Mouse (Mus musculus) liver, adult (tissue): Measurements from ENCODE around the gene Dicer1.

Experiments
- GATA4 ChIP-seq: IDR thresholded peaks from 2 replicates; pipeline ENCODE4 v1.6.1; 2014; ENCODE audit warnings: mild to moderate bottlenecking, low read length; ENCODE audit not compliant: insufficient replicate concordance

Gene Dicer1

GRCm38 (mm10) chr12:104699753-104700152, 52.0 kb downstream of the Dicer1 start:
- no peak for TF ChIP-seq GATA4

- TF ChIP-seq GATA4 = no peak
These were observed 56.2 kb downstream of the Dicer1 start for GRCm38 (mm10) chr12:104695514-104695913.

- TF ChIP-seq GATA4 = no peak
These were observed 58.9 kb downstream of the Dicer1 start for GRCm38 (mm10) chr12:104692864-104693263.

GRCm38 (mm10) chr12:104690412-104690811, 61.3 kb downstream of the Dicer1 start:
- no peak for TF ChIP-seq GATA4

GRCm38 (mm10) chr12:104688870-104689269, 62.9 kb downstream of the Dicer1 start:
- no peak for TF ChIP-seq GATA4

- TF ChIP-seq GATA4 = no peak
These were observed 67.3 kb downstream of the Dicer1 start for GRCm38 (mm10) chr12:104684411-104684931.

GRCm38 (mm10) chr12:104679819-104680132, 72.0 kb downstream of the Dicer1 start:
- no peak for TF ChIP-seq GATA4

- TF ChIP-seq GATA4 = no peak
These were observed 72.5 kb downstream of the Dicer1 start for GRCm38 (mm10) chr12:104679121-104679818.

GRCm38 (mm10) chr12:104678462-104678861, 73.3 kb downstream of the Dicer1 start:
- TF ChIP-seq GATA4 = no peak

- TF ChIP-seq GATA4 = no peak
These were observed 74.3 kb downstream of the Dicer1 start for GRCm38 (mm10) chr12:104677371-104677924.

GRCm38 (mm10) chr12:104676535-104677370, 75.0 kb downstream of the Dicer1 start:
- no peak for TF ChIP-seq GATA4

GRCm38 (mm10) chr12:104672976-104673375, 78.8 kb downstream of the Dicer1 start:
- TF ChIP-seq GATA4 = no peak

- TF ChIP-seq GATA4 = no peak
These were observed 79.3 kb downstream of the Dicer1 start for GRCm38 (mm10) chr12:104672406-104672805.

- no peak for TF ChIP-seq GATA4
These were observed 83.9 kb downstream of the Dicer1 start for GRCm38 (mm10) chr12:104667846-104668245.

- TF ChIP-seq GATA4 = no peak
These were observed 85.8 kb downstream of the Dicer1 start for GRCm38 (mm10) chr12:104665951-104666350.

- no peak for TF ChIP-seq GATA4
These were observed 86.2 kb downstream of the Dicer1 start for GRCm38 (mm10) chr12:104665521-104665920.
